Mouse (Mus musculus) stomach, embryonic 16.5 days (tissue): Measurements from ENCODE around the gene Trpc4ap. TPM values are rescaled to one million over a fixed set of nuclear protein-coding genes. Genes with fewer than 3 reads are reported as not detected.

Experiments used
- ATAC-seq: fragments of 200-750 bp; cut with Nextera tagmentation; 2 replicates; pipeline ENCODE4 v1.8.0; 2017; ENCODE audit warnings: moderate number of reproducible peaks, moderate TSS enrichment; ENCODE audit not compliant: insufficient read depth, low FRiP score
- H3K27ac ChIP-seq: fragments of 300-500 bp; sonication (generic); 2 replicates; pipeline ENCODE4 v1.5.1; 2014; ENCODE audit warnings: low read length
- H3K27me3 ChIP-seq: fragments of 300-500 bp; sonication (generic); 2 replicates; pipeline ENCODE4 v1.6.1; 2014; ENCODE audit warnings: low read length, control low read depth, mixed read lengths; ENCODE audit not compliant: control insufficient read depth, insufficient read depth
- H3K36me3 ChIP-seq: fragments of 300-500 bp; sonication (generic); 2 replicates; pipeline ENCODE4 v1.6.1; 2014; ENCODE audit warnings: low read length; ENCODE audit not compliant: control insufficient read depth, insufficient read depth
- H3K4me1 ChIP-seq: fragments of 300-500 bp; sonication (generic); 2 replicates; pipeline ENCODE4 v1.6.1; 2014; ENCODE audit warnings: low read length, control low read depth, mixed read lengths; ENCODE audit not compliant: control insufficient read depth, insufficient read depth
- H3K4me2 ChIP-seq: fragments of 300-500 bp; sonication (generic); 2 replicates; pipeline ENCODE4 v1.6.1; 2014; ENCODE audit warnings: low read depth, low read length, mixed read lengths
- H3K4me3 ChIP-seq: fragments of 300-500 bp; sonication (generic); replicated peaks from 2 replicates; pipeline ENCODE4 v1.5.1; 2014; ENCODE audit warnings: mild to moderate bottlenecking, low read length
- H3K9ac ChIP-seq: fragments of 300-500 bp; sonication (generic); 2 replicates; pipeline ENCODE4 v1.6.1; 2014; ENCODE audit warnings: low read length
- H3K9me3 ChIP-seq: fragments of 300-500 bp; sonication (generic); replicated peaks from 2 replicates; pipeline ENCODE4 v1.6.1; 2016; ENCODE audit warnings: low read length, control low read depth; ENCODE audit not compliant: control insufficient read depth
- WGBS: fragments of 180-500 bp; shearing (Covaris S2); extraction: QIAGEN DNeasy Blood & Tissue Kit; methylation state at CpG from one replicate; pipeline ENCODE4 v1.1.7; 2014; 5-methylcytosine and 5-hydroxymethylcytosine counted together
- polyA plus RNA-seq: library from polyadenylated mRNA; unstranded; fragments of >200 nt; fragmentation: Nextera tagmentation; extraction: Ambion mirVana; gene quantifications from 2 replicates; pipeline ENCODE4 v1.2.1, GENCODE M21; 2015

Gene Trpc4ap
- polyA plus RNA-seq, 1 experiment from 2014 or later = 115 TPM

DNA sequence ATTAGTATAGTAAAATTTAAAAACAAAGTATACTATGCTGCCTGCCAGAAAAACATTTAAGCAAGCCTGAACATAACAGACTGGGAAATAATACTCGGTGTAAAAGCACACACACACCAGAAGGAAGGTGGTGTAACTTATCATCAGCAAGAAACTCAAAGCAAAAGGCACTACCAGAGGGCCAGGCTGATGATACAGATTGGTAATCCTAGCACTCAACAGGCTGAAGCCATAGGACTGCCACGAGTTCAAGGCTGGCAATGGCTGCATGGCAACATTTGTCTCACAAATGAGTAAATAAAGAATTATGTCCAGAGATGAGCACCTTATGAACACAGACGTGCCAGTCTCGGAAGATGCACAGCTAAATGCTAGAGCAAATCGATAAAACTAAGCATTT is 8.4 kb downstream of the Trpc4ap start:
- Histone ChIP-seq H3K27ac (no peak overlapping the region), H3K4me2 (no peak overlapping the region), H3K4me3 (no peak overlapping the region), H3K27me3 (no peaks in the 10 kb centered on the region), H3K36me3 (no peaks in the 10 kb centered on the region), H3K4me1 (no peaks in the 10 kb centered on the region; the same call in 1 of the 2 replicates), H3K9ac (no peak overlapping the region), H3K9me3 (no peaks in the 10 kb centered on the region)
- WGBS = 86% methylated on average over 5 of the region's 5 CpGs
- ATAC-seq = no peak

DNA sequence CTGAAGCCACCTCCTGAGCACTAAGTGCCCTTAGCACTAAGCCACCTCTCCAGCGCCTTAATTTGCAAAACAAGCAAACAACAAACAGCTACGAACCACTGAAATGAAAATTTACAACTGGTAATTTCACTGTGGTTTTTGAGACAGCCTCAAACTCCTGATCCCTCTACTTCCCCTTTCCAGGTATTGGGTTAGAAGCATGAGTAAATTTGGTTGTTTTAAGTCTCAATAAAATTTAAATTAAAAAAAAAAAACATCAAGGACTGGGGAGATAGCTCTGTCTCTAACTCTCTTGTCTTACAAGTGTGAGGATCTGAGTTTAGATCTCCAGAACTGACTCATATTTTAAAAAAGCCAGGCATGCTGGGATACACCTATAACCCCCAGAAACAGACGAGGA is 9.0 kb downstream of the Trpc4ap start:
- Histone ChIP-seq H3K36me3 (no peaks in the 10 kb centered on the region), H3K27me3 (no peaks in the 10 kb centered on the region), H3K4me3 (no peak overlapping the region), H3K4me2 (no peak overlapping the region), H3K4me1 (no peaks in the 10 kb centered on the region; the same call in 1 of the 2 replicates), H3K27ac (no peak overlapping the region), H3K9ac (no peak overlapping the region), H3K9me3 (no peaks in the 10 kb centered on the region)
- no peak for ATAC-seq
- 64% methylated on average over 3 of the region's 3 CpGs for WGBS

DNA sequence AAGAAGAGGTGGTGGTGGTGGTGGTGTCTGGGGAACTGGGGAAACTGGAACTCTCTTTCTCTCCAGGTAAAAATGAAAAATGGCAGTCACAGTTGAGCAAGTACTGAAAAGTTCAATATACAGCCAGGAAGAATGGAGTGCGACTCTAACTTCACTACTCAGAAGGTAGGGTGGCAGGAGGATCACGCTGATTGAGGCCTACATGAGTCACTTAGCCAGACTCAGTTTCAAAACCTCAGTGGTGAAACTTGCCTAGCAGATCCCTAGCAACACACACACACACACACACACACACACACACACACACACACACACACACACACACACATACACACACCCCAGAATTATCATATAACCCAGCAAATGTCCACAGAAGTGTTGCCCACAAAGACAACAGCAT is 10.3 kb downstream of the Trpc4ap start:
- ATAC-seq = no peak
- 79% methylated on average over 2 of the region's 2 CpGs for WGBS
- H3K4me2 ChIP-seq = no peak overlapping the region
- no peaks in the 10 kb centered on the region for H3K9me3 ChIP-seq
- H3K4me3 ChIP-seq = no peak overlapping the region
- no peak overlapping the region for H3K27ac ChIP-seq
- no peak overlapping the region for H3K9ac ChIP-seq
- H3K4me1 ChIP-seq = no peaks in the 10 kb centered on the region; the same call in 1 of the 2 replicates
- no peaks in the 10 kb centered on the region for H3K27me3 ChIP-seq
- H3K36me3 ChIP-seq = no peaks in the 10 kb centered on the region

DNA sequence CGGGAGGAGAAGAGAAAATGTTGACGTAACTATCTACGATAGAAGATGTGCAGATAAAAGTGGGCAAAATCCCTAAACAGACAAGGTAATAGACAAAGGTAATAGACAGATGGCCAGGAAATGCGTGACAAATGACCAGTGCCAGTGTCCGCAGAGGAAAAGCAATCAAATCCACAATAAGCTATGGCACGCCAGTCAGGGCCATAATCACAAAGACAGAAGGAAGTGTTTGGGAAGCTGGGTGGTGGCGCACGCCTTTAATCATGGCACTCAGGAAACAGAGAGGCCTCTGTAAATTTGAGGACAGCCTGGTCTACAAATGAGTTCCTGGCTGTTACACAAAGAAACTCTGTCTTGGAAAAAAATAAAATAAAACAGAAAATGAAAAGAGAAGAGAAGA is 11.0 kb downstream of the Trpc4ap start:
- WGBS = 67% methylated on average over 8 of the region's 8 CpGs
- Histone ChIP-seq H3K9ac (no peak overlapping the region), H3K27me3 (no peaks in the 10 kb centered on the region), H3K4me2 (no peak overlapping the region), H3K27ac (no peak overlapping the region), H3K36me3 (no peaks in the 10 kb centered on the region), H3K4me1 (no peaks in the 10 kb centered on the region; the same call in 1 of the 2 replicates), H3K4me3 (no peak overlapping the region), H3K9me3 (no peaks in the 10 kb centered on the region)
- no peak for ATAC-seq

DNA sequence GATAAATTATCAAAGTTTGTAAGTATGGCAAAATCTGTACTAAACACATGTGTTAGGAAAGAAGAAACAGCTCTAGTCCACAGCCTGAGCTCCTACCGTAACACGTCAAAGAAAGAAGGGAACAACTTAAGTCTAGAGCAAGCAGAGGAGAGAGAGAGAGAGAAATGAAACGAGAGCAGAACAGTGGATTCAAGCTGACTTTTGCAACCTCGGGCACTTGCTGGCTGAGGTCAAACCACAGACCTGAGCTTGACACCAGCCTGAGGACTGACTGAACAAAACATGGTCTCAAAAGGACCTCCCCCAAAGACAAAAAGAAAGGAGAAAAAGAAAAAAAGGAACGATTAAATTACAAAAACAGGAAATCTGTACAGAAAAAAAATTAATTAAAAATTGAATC is 11.6 kb downstream of the Trpc4ap start:
- no peak for ATAC-seq
- Histone ChIP-seq H3K27me3 (no peaks in the 10 kb centered on the region), H3K36me3 (no peaks in the 10 kb centered on the region), H3K4me3 (no peak overlapping the region), H3K9ac (no peak overlapping the region), H3K27ac (no peak overlapping the region), H3K4me1 (no peaks in the 10 kb centered on the region; the same call in 1 of the 2 replicates), H3K4me2 (no peak overlapping the region), H3K9me3 (no peaks in the 10 kb centered on the region)
- WGBS = 51% methylated on average over 5 of the region's 5 CpGs

DNA sequence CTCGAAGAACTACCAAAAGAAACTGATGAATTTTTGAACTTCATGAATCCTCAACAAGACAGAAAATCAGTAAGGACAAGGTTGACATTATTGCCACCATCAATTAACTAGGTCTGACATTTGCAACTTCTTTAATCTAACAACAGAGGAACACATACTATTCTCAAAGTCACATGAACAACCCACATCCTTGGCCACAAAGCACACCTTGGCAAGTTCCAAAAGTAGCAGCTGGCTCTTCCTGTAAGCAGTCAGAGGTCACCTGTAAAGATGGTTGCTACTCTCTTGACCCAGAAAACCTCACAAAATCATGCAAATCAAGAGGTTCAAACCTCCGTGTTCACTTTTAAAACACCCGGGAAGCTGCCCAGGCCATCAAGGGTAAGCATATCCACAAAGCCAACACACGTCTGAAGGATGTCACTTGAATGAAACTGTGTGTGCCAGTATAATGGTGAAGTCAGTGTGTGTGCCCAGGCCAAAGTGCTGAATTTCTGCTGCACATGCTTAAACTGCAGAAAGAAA is 12.5 kb downstream of the Trpc4ap start:
- no peaks in the 10 kb centered on the region for H3K9me3 ChIP-seq
- no peaks in the 10 kb centered on the region; the same call in 1 of the 2 replicates for H3K4me1 ChIP-seq
- H3K27ac ChIP-seq = no peak overlapping the region
- no peaks in the 10 kb centered on the region for H3K36me3 ChIP-seq
- WGBS = 82% methylated on average over 4 of the region's 4 CpGs
- no peak overlapping the region for H3K4me2 ChIP-seq
- no peak overlapping the region for H3K9ac ChIP-seq
- H3K4me3 ChIP-seq = no peak overlapping the region
- H3K27me3 ChIP-seq = no peaks in the 10 kb centered on the region
- ATAC-seq = no peak

DNA sequence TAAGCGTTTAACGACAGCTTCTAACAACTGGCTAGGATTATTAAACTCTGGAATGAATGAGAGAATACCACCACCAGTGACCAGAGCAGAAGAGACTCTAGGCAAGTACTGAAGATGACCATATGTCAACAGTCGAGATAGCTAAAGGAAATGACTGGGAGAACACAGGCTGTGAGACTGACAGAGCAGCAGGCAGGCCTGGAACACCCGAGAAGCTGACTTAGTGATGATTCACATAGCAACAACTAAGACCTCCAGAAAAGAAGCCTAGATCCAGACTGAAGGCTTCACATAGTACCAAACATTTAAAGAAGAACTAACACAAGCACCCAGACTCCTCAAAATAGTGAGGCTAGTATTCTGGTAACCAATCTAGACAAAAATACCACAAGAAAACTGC is 17.1 kb downstream of the Trpc4ap start:
- Histone ChIP-seq H3K9ac (no peak overlapping the region), H3K4me3 (no peak overlapping the region), H3K4me1 (no peaks in the 10 kb centered on the region), H3K27me3 (no peaks in the 10 kb centered on the region), H3K4me2 (no peak overlapping the region), H3K27ac (no peak overlapping the region), H3K36me3 (peaks cover 6% of the 10 kb centered on the region; the same call in 1 of the 2 replicates), H3K9me3 (no peaks in the 10 kb centered on the region)
- 56% methylated on average over 4 of the region's 4 CpGs for WGBS
- ATAC-seq = no peak

DNA sequence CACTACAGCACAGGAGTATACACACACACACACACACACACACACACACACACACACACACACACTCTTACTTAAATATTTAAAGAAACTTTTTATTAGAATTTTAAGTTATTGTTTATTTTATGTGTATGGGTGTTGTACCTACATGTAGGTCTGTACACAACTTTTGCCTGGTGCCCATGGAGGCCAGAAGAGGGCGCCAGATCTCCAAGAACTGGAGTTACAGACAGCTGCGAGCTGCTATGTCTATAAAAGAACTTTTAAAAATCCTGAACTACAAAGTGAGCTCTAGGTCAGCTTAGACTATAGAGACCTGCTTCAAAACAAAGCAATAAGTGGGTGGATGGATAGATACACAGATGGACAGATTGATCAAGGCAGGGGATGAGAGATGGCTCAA is 18.6 kb downstream of the Trpc4ap start:
- H3K27me3 ChIP-seq = no peaks in the 10 kb centered on the region
- no peak overlapping the region for H3K4me2 ChIP-seq
- 22% methylated on average over 2 of the region's 2 CpGs for WGBS
- H3K4me3 ChIP-seq = no peak overlapping the region
- H3K4me1 ChIP-seq = no peaks in the 10 kb centered on the region
- no peaks in the 10 kb centered on the region for H3K9me3 ChIP-seq
- H3K27ac ChIP-seq = no peak overlapping the region
- no peak for ATAC-seq
- H3K36me3 ChIP-seq = peaks cover 8% of the 10 kb centered on the region; the same call in 1 of the 2 replicates
- H3K9ac ChIP-seq = no peak overlapping the region

DNA sequence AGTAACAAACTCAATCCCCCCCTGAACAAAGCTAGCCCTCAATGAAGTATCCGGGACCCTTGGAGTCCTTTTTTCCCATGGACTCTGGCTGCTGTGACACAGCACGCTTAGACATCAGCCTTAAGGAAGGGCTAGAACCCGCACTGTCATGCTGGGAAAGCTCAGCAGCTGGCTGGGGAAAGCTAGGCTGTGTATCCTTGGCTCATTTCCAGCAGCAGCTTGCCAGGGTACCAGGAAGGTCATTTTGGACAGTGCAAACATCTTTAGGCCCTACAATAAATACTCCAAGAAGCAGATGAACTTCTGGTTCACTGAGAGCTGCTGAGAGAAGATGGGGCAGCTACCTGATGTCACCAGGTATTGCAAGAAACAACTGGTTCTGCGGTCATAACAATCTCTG is 20.9 kb downstream of the Trpc4ap start:
- 64% methylated on average over 4 of the region's 4 CpGs for WGBS

More for the DNA sequence above, 20.9 kb downstream of the Trpc4ap start:
- no peak overlapping the region for H3K9ac ChIP-seq
- no peak overlapping the region for H3K4me3 ChIP-seq
- H3K9me3 ChIP-seq = no peaks in the 10 kb centered on the region
- H3K27ac ChIP-seq = no peak overlapping the region
- peaks cover 11% of the 10 kb centered on the region; the same call in 1 of the 2 replicates for H3K36me3 ChIP-seq
- no peaks in the 10 kb centered on the region for H3K27me3 ChIP-seq
- no peaks in the 10 kb centered on the region for H3K4me1 ChIP-seq
- ATAC-seq = no peak
- H3K4me2 ChIP-seq = no peak overlapping the region
